Comparison of ENCODE assay signal across 8 mouse cellular contexts in genomic region chr12:76402991-76403885, GRCm38 (mm10). TPM values are rescaled to one million over a fixed set of nuclear protein-coding genes. Genes with fewer than 3 reads are reported as not detected.
DNase-seq lines count a peak whose midpoint lies in the region; ATAC-seq and TF ChIP-seq lines count a peak whose summit lies in the region.

No protein-coding gene starts in this region.

- peak; percentile 69 for TF ChIP-seq POLR2A in heart, adult 2 months (IDR thresholded peaks at IDR 0.05; ENCODE audit: insufficient read depth, low read depth, low read length)
- TF ChIP-seq POLR2A in cortical plate, adult 2 months (IDR thresholded peaks at IDR 0.05; ENCODE audit: extremely low read depth, insufficient read depth, low read length): peak; percentile 56; the same call in 1 of the 2 replicates
- TF ChIP-seq POLR2A in testis, adult 2 months (IDR thresholded peaks at IDR 0.05; ENCODE audit: control insufficient read depth, low read depth, low read length): no peak

- peak overlapping the region; percentile 89 for H3K9ac ChIP-seq in heart, adult 2 months (ENCODE audit: low read depth, low read length)
- H3K9ac ChIP-seq in hindbrain, embryonic 14.5 days: peak overlapping the region; percentile 60
- H3K9ac ChIP-seq in liver, postnatal 0 days (replicated peaks): peak overlapping the region; percentile 73

- TF ChIP-seq EP300 in heart, adult 2 months (IDR thresholded peaks at IDR 0.05; ENCODE audit: insufficient read depth, low read depth, low read length): no peak
- 0 out of 2 replicates have a peak, but pooled peaks have one; percentile 23 for TF ChIP-seq EP300 in liver, postnatal 0 days (IDR thresholded peaks at IDR 0.05; ENCODE audit: low read depth)

- H3K36me3 ChIP-seq in heart, adult 2 months (ENCODE audit: control insufficient read depth, insufficient read depth, low read length): no peaks in the 10 kb centered on the region
- no peaks in the 10 kb centered on the region for H3K36me3 ChIP-seq in hindbrain, embryonic 14.5 days (replicated peaks; ENCODE audit: control insufficient read depth, insufficient read depth)
- no peaks in the 10 kb centered on the region for H3K36me3 ChIP-seq in liver, postnatal 0 days (replicated peaks; ENCODE audit: insufficient read depth, low read length)
- peaks cover 6% of the 10 kb centered on the region for H3K36me3 ChIP-seq in testis, adult 2 months (ENCODE audit: control insufficient read depth, insufficient read depth, low read length)

- peak overlapping the region; percentile 74 for H3K4me2 ChIP-seq in hindbrain, embryonic 14.5 days (replicated peaks)
- H3K4me2 ChIP-seq in liver, postnatal 0 days (ENCODE audit: low read depth, low read length): peak overlapping the region; percentile 89

- 4% methylated on average over 51 of the region's 54 CpGs for WGBS in heart, adult 2 months
- under 1% methylated on average over 54 of the region's 54 CpGs for WGBS in hindbrain, embryonic 14.5 days
- WGBS in liver, postnatal 0 days (ENCODE audit: insufficient replicate concordance): 3% methylated on average over 46 of the region's 54 CpGs

- H3K4me3 ChIP-seq in heart, adult 2 months: peak overlapping the region; percentile 73
- peak overlapping the region; percentile 71 for H3K4me3 ChIP-seq in cortical plate, adult 2 months (ENCODE audit: insufficient read depth, low read length)
- H3K4me3 ChIP-seq in hindbrain, embryonic 14.5 days (replicated peaks; ENCODE audit: low read length): peak overlapping the region; percentile 66
- H3K4me3 ChIP-seq in liver, postnatal 0 days (ENCODE audit: low read depth, low read length): peak overlapping the region; percentile 76
- peak overlapping the region; percentile 94 for H3K4me3 ChIP-seq in testis, adult 2 months (ENCODE audit: control insufficient read depth, low read depth, low read length)

- H3K27ac ChIP-seq in heart, adult 2 months: peak overlapping the region; percentile 99
- peak overlapping the region; percentile 93 for H3K27ac ChIP-seq in cortical plate, adult 2 months (ENCODE audit: insufficient read depth, low read length)
- peak overlapping the region; percentile 86 for H3K27ac ChIP-seq in hindbrain, embryonic 14.5 days
- peak overlapping the region; percentile 88 for H3K27ac ChIP-seq in liver, postnatal 0 days (ENCODE audit: low read depth)
- peak overlapping the region; percentile 98 for H3K27ac ChIP-seq in testis, adult 2 months (ENCODE audit: control insufficient read depth, insufficient read depth, low read depth, low read length)

- intact Hi-C loops in heart, adult 2 months (cut with DNase I): loop anchor here (5.0 to 10.0 kb wide), 3 partner anchors 69 to 362 kb away; partner anchors contain the start of genes Churc1, Fntb and Plekhg3

- H3K79me2 ChIP-seq in heart, adult 2 months (replicated peaks; ENCODE audit: control insufficient read depth, insufficient read depth, low read length): no peaks in the 10 kb centered on the region

- H3K9me3 ChIP-seq in hindbrain, embryonic 14.5 days (ENCODE audit: control insufficient read depth, low read length): no peaks in the 10 kb centered on the region
- no peaks in the 10 kb centered on the region for H3K9me3 ChIP-seq in liver, postnatal 0 days (ENCODE audit: low read length)

- peaks cover 2% of the 10 kb centered on the region for H3K4me1 ChIP-seq in heart, adult 2 months (ENCODE audit: control insufficient read depth, insufficient read depth, low read length)
- peaks cover 3% of the 10 kb centered on the region; the same call in 1 of the 2 replicates for H3K4me1 ChIP-seq in cortical plate, adult 2 months (ENCODE audit: control insufficient read depth, insufficient read depth, low read length)
- H3K4me1 ChIP-seq in hindbrain, embryonic 14.5 days (replicated peaks; ENCODE audit: control insufficient read depth, insufficient read depth, low read length): peaks cover 12% of the 10 kb centered on the region; the same call in 1 of the 2 replicates
- H3K4me1 ChIP-seq in liver, postnatal 0 days (ENCODE audit: insufficient read depth): peaks cover 25% of the 10 kb centered on the region
- peaks cover 5% of the 10 kb centered on the region for H3K4me1 ChIP-seq in testis, adult 2 months (ENCODE audit: control insufficient read depth, insufficient read depth, low read length)

- peak in 1 of 2 experiments; percentile 33 for DNase-seq in heart, adult 2 months
- DNase-seq in heart, adult 8-10 months (ENCODE audit: low spot score): no peak
- DNase-seq in CD4-positive helper T cell, adult 2 months (ENCODE audit: low read depth, low spot score): peak; percentile 18
- DNase-seq in hindbrain, embryonic 14.5 days (ENCODE audit: low spot score): no peak
- DNase-seq in liver, postnatal 0 days: no peak
- no peak for DNase-seq in cerebellum, adult 9-11 months

- peak; percentile 90 for ATAC-seq in hindbrain, embryonic 14.5 days (ENCODE audit: low FRiP score)
- ATAC-seq in liver, postnatal 0 days: peak; percentile 81

- no peak for TF ChIP-seq CTCF in heart, adult 2 months (IDR thresholded peaks at IDR 0.05)
- TF ChIP-seq CTCF in cortical plate, adult 2 months (IDR thresholded peaks at IDR 0.05; ENCODE audit: extremely low read depth, insufficient read depth, low read length): no peak
- TF ChIP-seq CTCF in liver, postnatal 0 days (IDR thresholded peaks at IDR 0.05; ENCODE audit: low read depth): no peak
- TF ChIP-seq CTCF in testis, adult 2 months (IDR thresholded peaks at IDR 0.05; ENCODE audit: control insufficient read depth, insufficient read depth, insufficient replicate concordance, low read depth, low read length): no peak

- no peaks in the 10 kb centered on the region; the same call in 1 of the 2 replicates for H3K27me3 ChIP-seq in heart, adult 2 months (ENCODE audit: control insufficient read depth, insufficient read depth, low read length)
- peaks cover 51% of the 10 kb centered on the region for H3K27me3 ChIP-seq in hindbrain, embryonic 14.5 days (ENCODE audit: control insufficient read depth, insufficient read depth, low read length)
- peaks cover 33% of the 10 kb centered on the region for H3K27me3 ChIP-seq in liver, postnatal 0 days (ENCODE audit: insufficient read depth, low read length)
- no peaks in the 10 kb centered on the region for H3K27me3 ChIP-seq in testis, adult 2 months (ENCODE audit: control insufficient read depth, insufficient read depth, low read length)

RNA-seq across cellular contexts. Expression of gene Hspa2, which starts 0.7 kb away (rescaled TPM):
- 1 to 10 TPM; 5.0 to 5.1 TPM for total RNA-seq in heart, adult 2 months (2021)
- polyA plus RNA-seq in heart, adult 2 months (2012; rRNA removed): 6.6 and 7.7 TPM in 2 replicates
- 1 to 10 TPM; 4.1 to 7.7 (median 5.8) TPM for total RNA-seq in heart, adult 8-10 months (2022)
- 47.8 and 52.5 TPM in 2 replicates for polyA plus RNA-seq in cortical plate, adult 2 months (2012; rRNA removed)
- polyA plus RNA-seq in hindbrain, embryonic 14.5 days (2014; fragmentation: Nextera tagmentation; extraction: Ambion mirVana): 6.4 and 7.9 TPM in 2 replicates
- polyA plus RNA-seq in liver, postnatal 0 days (2015; fragmentation: Nextera tagmentation; extraction: Ambion mirVana): 1.9 and 2.5 TPM in 2 replicates
- 758 and 855 TPM in 2 replicates for polyA plus RNA-seq in testis, adult 2 months (2012; rRNA removed)

RNA-seq across cellular contexts. Expression of gene Ppp1r36, which starts 14.1 kb away (rescaled TPM):
- total RNA-seq in heart, adult 2 months (2021): under 1 TPM; 0.14 to 0.16 TPM
- polyA plus RNA-seq in heart, adult 2 months (2012; rRNA removed): 0.09 and 0.41 TPM in 2 replicates
- total RNA-seq in heart, adult 8-10 months (2022): under 1 TPM in 2 of 4 experiments, not detected in 2; 0.41 to 0.69 TPM
- 1.3 and 1.8 TPM in 2 replicates for polyA plus RNA-seq in cortical plate, adult 2 months (2012; rRNA removed)
- 1.8 and 2.6 TPM in 2 replicates for polyA plus RNA-seq in hindbrain, embryonic 14.5 days (2014; fragmentation: Nextera tagmentation; extraction: Ambion mirVana)
- polyA plus RNA-seq in liver, postnatal 0 days (2015; fragmentation: Nextera tagmentation; extraction: Ambion mirVana): 0.15 and 0.18 TPM in 2 replicates
- 70.7 and 80.4 TPM in 2 replicates for polyA plus RNA-seq in testis, adult 2 months (2012; rRNA removed)

RNA-seq across cellular contexts. Expression of gene Zbtb1, which starts 33.2 kb away (rescaled TPM):
- total RNA-seq in heart, adult 2 months (2021): 1 to 10 TPM; 3.0 to 3.9 TPM
- 1.1 and 2.3 TPM in 2 replicates for polyA plus RNA-seq in heart, adult 2 months (2012; rRNA removed)
- total RNA-seq in heart, adult 8-10 months (2022): 1 to 10 TPM; 3.4 to 4.0 (median 3.9) TPM
- polyA plus RNA-seq in cortical plate, adult 2 months (2012; rRNA removed): 3.5 and 3.7 TPM in 2 replicates
- 4.2 and 4.7 TPM in 2 replicates for polyA plus RNA-seq in hindbrain, embryonic 14.5 days (2014; fragmentation: Nextera tagmentation; extraction: Ambion mirVana)
- 2.4 and 2.6 TPM in 2 replicates for polyA plus RNA-seq in liver, postnatal 0 days (2015; fragmentation: Nextera tagmentation; extraction: Ambion mirVana)
- 0.30 and 0.34 TPM in 2 replicates for polyA plus RNA-seq in testis, adult 2 months (2012; rRNA removed)

RNA-seq across cellular contexts. Expression of gene Zbtb25, which starts 33.8 kb away (rescaled TPM):
- total RNA-seq in heart, adult 2 months (2021): 1 to 10 TPM; 6.8 to 7.9 TPM
- polyA plus RNA-seq in heart, adult 2 months (2012; rRNA removed): 6.0 and 13.4 TPM in 2 replicates
- 10 to 100 TPM in 2 of 4 experiments, 1 to 10 TPM in 2; 6.7 to 11.3 (median 8.8) TPM for total RNA-seq in heart, adult 8-10 months (2022)
- 17.9 and 20.3 TPM in 2 replicates for polyA plus RNA-seq in cortical plate, adult 2 months (2012; rRNA removed)
- polyA plus RNA-seq in hindbrain, embryonic 14.5 days (2014; fragmentation: Nextera tagmentation; extraction: Ambion mirVana): 16.0 and 16.5 TPM in 2 replicates
- 4.3 and 4.4 TPM in 2 replicates for polyA plus RNA-seq in liver, postnatal 0 days (2015; fragmentation: Nextera tagmentation; extraction: Ambion mirVana)
- polyA plus RNA-seq in testis, adult 2 months (2012; rRNA removed): 15.7 and 15.8 TPM in 2 replicates

Comparison
In these comparisons a context has a peak if more than half of its experiments do, and no peak if none do; other contexts are left out.
1. RNA of gene Hspa2, which starts 0.7 kb away (polyA plus RNA-seq): 758 to 855 TPM in testis, adult 2 months; 47.8 to 52.5 TPM in cortical plate, adult 2 months, 6.6 to 7.7 TPM in heart, adult 2 months, 6.4 to 7.9 TPM in hindbrain, embryonic 14.5 days and 1.9 to 2.5 TPM in liver, postnatal 0 days; every median in the first group is over 10 times any median in the second.
2. RNA of gene Ppp1r36, which starts 14.1 kb away (polyA plus RNA-seq): 70.7 to 80.4 TPM in testis, adult 2 months; 1.8 to 2.6 TPM in hindbrain, embryonic 14.5 days, 1.3 to 1.8 TPM in cortical plate, adult 2 months, 0.09 to 0.41 TPM in heart, adult 2 months and 0.15 to 0.18 TPM in liver, postnatal 0 days; every median in the first group is over 10 times any median in the second.
3. Peak in every context shown above with its lines, with median percentiles within 50 percentile points of each other: H3K27ac ChIP-seq, H3K4me3 ChIP-seq and H3K9ac ChIP-seq.